Mouse (Mus musculus) embryonic facial prominence, embryonic 10.5 days (tissue): ENCODE measurements at regions not wholly inside any gene's neighbourhood (a gene's known extent, or its start where the extent isn't known, plus 50 kb on each side); places are given as distances from the start of the nearest gene placed in this dataset.

Experiments
- DNase-seq: peaks from one replicate; pipeline ENCODE4 v3.0.0-alpha.2; 2017; ENCODE audit warnings: low spot score
- H3K27ac ChIP-seq: fragments of 300-500 bp; sonication (generic); replicated peaks from 2 replicates; pipeline ENCODE4 v1.5.1; 2016; ENCODE audit warnings: mild to moderate bottlenecking
- H3K27me3 ChIP-seq: fragments of 300-500 bp; sonication (generic); replicated peaks from 2 replicates; pipeline ENCODE4 v1.6.1; 2016; ENCODE audit warnings: low read depth, mild to moderate bottlenecking; ENCODE audit not compliant: poor library complexity, severe bottlenecking
- H3K36me3 ChIP-seq: fragments of 300-500 bp; sonication (generic); replicated peaks from 2 replicates; pipeline ENCODE4 v1.6.1; 2016; ENCODE audit warnings: mild to moderate bottlenecking, moderate library complexity
- H3K4me1 ChIP-seq: fragments of 300-500 bp; sonication (generic); 2 replicates; pipeline ENCODE4 v1.6.1; 2016
- H3K4me3 ChIP-seq: fragments of 300-500 bp; sonication (generic); 2 replicates; pipeline ENCODE4 v1.5.1; 2016; ENCODE audit warnings: mild to moderate bottlenecking, moderate library complexity
- H3K9me3 ChIP-seq: fragments of 300-500 bp; sonication (generic); 2 replicates; pipeline ENCODE4 v1.6.1; 2016; ENCODE audit warnings: mild to moderate bottlenecking
- WGBS: fragments of 180-500 bp; shearing (Covaris S2); methylation state at CpG from one replicate; pipeline ENCODE4 v1.1.7; 2016; 5-methylcytosine and 5-hydroxymethylcytosine counted together

- peaks cover 20% of the 10 kb centered on the region for H3K4me1 ChIP-seq
- 54% methylated on average over 8 of the region's 8 CpGs for WGBS
- no peak overlapping the region for H3K27ac ChIP-seq
- H3K4me3 ChIP-seq, result no peak overlapping the region
- H3K27me3 ChIP-seq, result no peaks in the 10 kb centered on the region
- DNase-seq, result no peak
- no peaks in the 10 kb centered on the region for H3K36me3 ChIP-seq
- no peaks in the 10 kb centered on the region for H3K9me3 ChIP-seq
These were observed 164.2 kb upstream of the Bdnf start for GRCm38 (mm10) chr2:109510070-109510979.

GRCm38 (mm10) chr2:109511142-109511541 is 163.4 kb upstream of the Bdnf start:
- 86% methylated on average over 4 of the region's 4 CpGs for WGBS
- H3K27me3 ChIP-seq, result no peaks in the 10 kb centered on the region
- H3K4me1 ChIP-seq, result peaks cover 18% of the 10 kb centered on the region
- H3K27ac ChIP-seq, result no peak overlapping the region
- no peaks in the 10 kb centered on the region for H3K36me3 ChIP-seq
- DNase-seq, result no peak
- no peaks in the 10 kb centered on the region for H3K9me3 ChIP-seq
- no peak overlapping the region for H3K4me3 ChIP-seq

GRCm38 (mm10) chr2:109519261-109519660 is 155.2 kb upstream of the Bdnf start:
- Histone ChIP-seq H3K4me3 (no peak overlapping the region), H3K27ac (no peak overlapping the region), H3K9me3 (no peaks in the 10 kb centered on the region), H3K4me1 (peaks cover 5% of the 10 kb centered on the region; the same call in 1 of the 2 replicates), H3K36me3 (no peaks in the 10 kb centered on the region), H3K27me3 (no peaks in the 10 kb centered on the region)
- no peak for DNase-seq
- WGBS, result 73% methylated on average over 4 of the region's 4 CpGs

GRCm38 (mm10) chr2:109520471-109520870 is 154.0 kb upstream of the Bdnf start:
- Histone ChIP-seq H3K4me1 (peaks cover 5% of the 10 kb centered on the region; the same call in 1 of the 2 replicates), H3K36me3 (no peaks in the 10 kb centered on the region), H3K9me3 (no peaks in the 10 kb centered on the region), H3K27me3 (no peaks in the 10 kb centered on the region), H3K4me3 (no peak overlapping the region), H3K27ac (no peak overlapping the region)
- no peak for DNase-seq
- WGBS, result 77% methylated on average over 3 of the region's 3 CpGs

GRCm38 (mm10) chr2:109539519-109539918 is 135.0 kb upstream of the Bdnf start:
- Histone ChIP-seq H3K27ac (no peak overlapping the region), H3K27me3 (no peaks in the 10 kb centered on the region), H3K4me3 (no peak overlapping the region), H3K36me3 (no peaks in the 10 kb centered on the region), H3K4me1 (no peaks in the 10 kb centered on the region), H3K9me3 (no peaks in the 10 kb centered on the region)
- DNase-seq, result no peak
- 62% methylated on average over 1 of the region's 1 CpGs for WGBS

- no peaks in the 10 kb centered on the region for H3K36me3 ChIP-seq
- no peaks in the 10 kb centered on the region for H3K4me1 ChIP-seq
- H3K27me3 ChIP-seq, result no peaks in the 10 kb centered on the region
- no peak overlapping the region for H3K4me3 ChIP-seq
- WGBS, result 92% methylated on average over 7 of the region's 7 CpGs
- H3K9me3 ChIP-seq, result no peaks in the 10 kb centered on the region
- no peak overlapping the region for H3K27ac ChIP-seq
- DNase-seq, result no peak
These were observed 127.9 kb upstream of the Bdnf start for GRCm38 (mm10) chr2:109546486-109547115.

GRCm38 (mm10) chr2:109554644-109555043 is 119.9 kb upstream of the Bdnf start:
- H3K27me3 ChIP-seq, result no peaks in the 10 kb centered on the region
- H3K9me3 ChIP-seq, result no peaks in the 10 kb centered on the region
- H3K4me1 ChIP-seq, result peaks cover 8% of the 10 kb centered on the region
- 86% methylated on average over 6 of the region's 6 CpGs for WGBS
- H3K36me3 ChIP-seq, result no peaks in the 10 kb centered on the region
- DNase-seq, result no peak
- H3K4me3 ChIP-seq, result no peak overlapping the region
- no peak overlapping the region for H3K27ac ChIP-seq

GRCm38 (mm10) chr2:109559088-109560030 is 115.1 kb upstream of the Bdnf start:
- Histone ChIP-seq H3K4me1 (peaks cover 8% of the 10 kb centered on the region), H3K9me3 (no peaks in the 10 kb centered on the region), H3K27ac (no peak overlapping the region), H3K4me3 (no peak overlapping the region), H3K27me3 (no peaks in the 10 kb centered on the region), H3K36me3 (no peaks in the 10 kb centered on the region)
- DNase-seq, result no peak
- WGBS, result 73% methylated on average over 9 of the region's 9 CpGs

- Histone ChIP-seq H3K4me3 (no peak overlapping the region), H3K27ac (no peak overlapping the region), H3K27me3 (no peaks in the 10 kb centered on the region), H3K9me3 (no peaks in the 10 kb centered on the region), H3K36me3 (no peaks in the 10 kb centered on the region), H3K4me1 (peaks cover 8% of the 10 kb centered on the region)
- DNase-seq, result no peak
- WGBS, result 86% methylated on average over 3 of the region's 3 CpGs
These were observed 111.5 kb upstream of the Bdnf start for GRCm38 (mm10) chr2:109562996-109563395.

- no peak overlapping the region for H3K27ac ChIP-seq
- H3K4me3 ChIP-seq, result no peak overlapping the region
- H3K9me3 ChIP-seq, result no peaks in the 10 kb centered on the region
- 0 out of 2 replicates have a peak, but pooled peaks cover 4% of the 10 kb centered on the region for H3K27me3 ChIP-seq
- no peak for DNase-seq
- H3K36me3 ChIP-seq, result no peaks in the 10 kb centered on the region
- peaks cover 11% of the 10 kb centered on the region for H3K4me1 ChIP-seq
These were observed 97.6 kb upstream of the Bdnf start for GRCm38 (mm10) chr2:109576946-109577345.

- WGBS, result 4% methylated on average over 6 of the region's 6 CpGs
- H3K9me3 ChIP-seq, result no peaks in the 10 kb centered on the region
- H3K4me1 ChIP-seq, result peaks cover 11% of the 10 kb centered on the region
- no peak overlapping the region for H3K27ac ChIP-seq
- 0 out of 2 replicates have a peak, but pooled peaks cover 4% of the 10 kb centered on the region for H3K27me3 ChIP-seq
- 0 out of 2 replicates have a peak overlapping the region, but pooled peaks have one; percentile 16 for H3K4me3 ChIP-seq
- DNase-seq, result peak; percentile 35
- no peaks in the 10 kb centered on the region for H3K36me3 ChIP-seq
These were observed 95.6 kb upstream of the Bdnf start for GRCm38 (mm10) chr2:109578870-109579310.
